ENCODE assay signal across 22 mouse cellular contexts in genomic region chr6:50350911-50351310, GRCm38 (mm10).
DNase-seq lines count a peak whose midpoint lies in the region; TF ChIP-seq lines count a peak whose summit lies in the region.
"Had no signal": no experiment of that assay in that cellular context is flagged by ENCODE, and none has a peak within 500 bp of the region (broad histone marks: within the 10 kb centered on the region; RNA-seq: fewer than 3 reads in every experiment).

No protein-coding gene starts in this region.

- TF ChIP-seq CTCF in kidney, adult 2 months (conservative IDR thresholded peaks at IDR 0.05; ENCODE audit: insufficient read depth, insufficient read length, low read depth, low read length), result no peak

- WGBS in kidney, adult 2 months, result 59% methylated on average over 3 of the region's 3 CpGs

- peaks cover 4% of the 10 kb centered on the region; the same call in 1 of the 2 replicates for H3K36me3 ChIP-seq in kidney, adult 2 months (ENCODE audit: control insufficient read depth, insufficient read depth, low read length)
- H3K36me3 ChIP-seq: embryonic facial prominence, embryonic 10.5 days; embryonic facial prominence, embryonic 12.5 days; forebrain, embryonic 15.5 days; G1E had no signal

- DNase-seq in kidney, adult 2 months, result peak; percentile 63
- no peak for DNase-seq in kidney, adult 11 months
- DNase-seq in kidney, adult 9 months, result peak; percentile 59
- DNase-seq in kidney, adult 18-20 months, result no peak
- peak; percentile 40 to 52 for DNase-seq in kidney, postnatal 25 days
- DNase-seq in kidney, postnatal 4 days, result no peak
- DNase-seq: adrenal gland, adult 8-10 months; adrenal gland, postnatal 14 days; adrenal gland, postnatal 36 days; B cell, adult 2 months; cerebellum, adult 11-12 months; cerebellum, adult 2 months; cerebellum, adult 9-10 months; cerebellum, postnatal 10 days; cerebellum, postnatal 25 days had no signal

- TF ChIP-seq POLR2A in kidney, adult 2 months (IDR thresholded peaks at IDR 0.05; ENCODE audit: low read depth, low read length), result no peak

- no peaks in the 10 kb centered on the region for H3K27me3 ChIP-seq in kidney, adult 2 months (replicated peaks; ENCODE audit: control insufficient read depth, insufficient read depth, low read length)
- H3K27me3 ChIP-seq: CH12.LX; embryonic facial prominence, embryonic 12.5 days; forebrain, embryonic 13.5 days; forebrain, embryonic 15.5 days; Patski had no signal

- peaks cover 11% of the 10 kb centered on the region for H3K4me1 ChIP-seq in kidney, adult 2 months (ENCODE audit: control insufficient read depth, insufficient read depth, low read length)
- H3K4me1 ChIP-seq: embryonic facial prominence, embryonic 12.5 days had no signal

- no peak overlapping the region for H3K27ac ChIP-seq in kidney, adult 2 months (ENCODE audit: insufficient read depth, low read depth, low read length)
- H3K27ac ChIP-seq: embryonic facial prominence, embryonic 10.5 days; embryonic facial prominence, embryonic 12.5 days; forebrain, embryonic 13.5 days; forebrain, embryonic 15.5 days had no signal

- H3K4me3 ChIP-seq in kidney, adult 2 months (ENCODE audit: insufficient read depth, low read depth, low read length), result no peak overlapping the region
- H3K4me3 ChIP-seq: embryonic facial prominence, embryonic 10.5 days; embryonic facial prominence, embryonic 12.5 days; forebrain, embryonic 13.5 days; forebrain, embryonic 15.5 days had no signal

Comparison
In these comparisons a context has a peak if more than half of its experiments do, and no peak if none do; other contexts are left out.
1. DNase-seq: peak in kidney, adult 2 months (single experiment), kidney, adult 9 months (single experiment) and kidney, postnatal 25 days (2 of 2); none in kidney, adult 11 months (single experiment), kidney, adult 18-20 months (single experiment) and kidney, postnatal 4 days (0 of 2).